Mouse (Mus musculus): Measurements from ENCODE around the gene Ccdc159.

The Ccdc159 gene

DNA sequence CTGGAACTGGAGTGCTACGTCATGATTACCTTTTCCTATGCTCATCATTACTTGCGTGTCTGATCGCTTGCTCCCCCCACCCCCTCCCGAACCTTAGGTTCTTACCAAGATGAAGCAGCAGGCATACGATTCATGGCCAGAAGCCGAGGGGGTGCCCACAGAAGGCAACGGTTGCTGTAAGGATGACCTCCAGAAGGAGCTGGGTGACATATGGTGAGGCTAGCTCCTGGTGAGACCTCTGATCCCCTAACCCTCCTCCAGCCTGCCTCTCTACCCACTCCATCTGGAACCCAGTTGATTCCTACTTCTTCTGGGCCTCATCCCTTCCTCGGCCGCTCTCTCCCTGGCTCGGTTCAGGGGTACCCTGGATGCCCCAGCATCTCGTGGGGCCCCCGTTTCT, 6.8 kb downstream of the Ccdc159 start:
- DNase-seq (ENCODE audit: low read depth, low spot score) = no peak

DNA sequence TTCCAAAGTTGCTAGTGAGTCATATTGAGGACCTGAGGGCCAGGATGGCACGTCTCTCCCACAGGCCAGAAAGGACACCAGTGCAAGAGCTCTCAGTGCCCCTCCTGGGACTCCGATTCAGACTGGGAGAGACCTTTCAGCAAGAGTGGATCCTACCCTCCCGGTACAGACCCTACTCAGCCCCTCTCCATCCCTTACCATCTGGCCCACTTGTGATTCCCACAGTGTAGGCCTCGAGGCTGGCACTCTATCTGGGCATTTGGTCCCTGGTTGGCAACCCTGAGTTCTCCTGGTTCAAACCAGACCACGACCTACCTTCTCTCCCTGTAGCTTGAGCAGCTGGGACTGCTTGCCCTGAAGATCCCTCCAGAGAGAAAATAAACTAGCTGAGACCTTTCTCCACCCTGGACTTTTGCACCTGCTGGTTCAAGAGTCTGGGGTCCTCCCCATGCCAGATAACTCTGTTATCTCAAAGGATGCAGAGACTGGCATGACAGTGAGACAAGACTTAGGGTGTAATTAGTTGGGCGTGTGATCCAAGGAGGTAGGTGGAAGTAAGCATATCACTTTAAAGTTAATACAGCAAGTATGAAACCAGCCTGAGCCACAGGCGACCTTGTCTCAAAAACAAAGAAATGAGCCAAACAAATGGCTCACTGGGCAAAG, 8.3 kb downstream of the Ccdc159 start:
- DNase-seq (ENCODE audit: low read depth, low spot score) = no peak

DNA sequence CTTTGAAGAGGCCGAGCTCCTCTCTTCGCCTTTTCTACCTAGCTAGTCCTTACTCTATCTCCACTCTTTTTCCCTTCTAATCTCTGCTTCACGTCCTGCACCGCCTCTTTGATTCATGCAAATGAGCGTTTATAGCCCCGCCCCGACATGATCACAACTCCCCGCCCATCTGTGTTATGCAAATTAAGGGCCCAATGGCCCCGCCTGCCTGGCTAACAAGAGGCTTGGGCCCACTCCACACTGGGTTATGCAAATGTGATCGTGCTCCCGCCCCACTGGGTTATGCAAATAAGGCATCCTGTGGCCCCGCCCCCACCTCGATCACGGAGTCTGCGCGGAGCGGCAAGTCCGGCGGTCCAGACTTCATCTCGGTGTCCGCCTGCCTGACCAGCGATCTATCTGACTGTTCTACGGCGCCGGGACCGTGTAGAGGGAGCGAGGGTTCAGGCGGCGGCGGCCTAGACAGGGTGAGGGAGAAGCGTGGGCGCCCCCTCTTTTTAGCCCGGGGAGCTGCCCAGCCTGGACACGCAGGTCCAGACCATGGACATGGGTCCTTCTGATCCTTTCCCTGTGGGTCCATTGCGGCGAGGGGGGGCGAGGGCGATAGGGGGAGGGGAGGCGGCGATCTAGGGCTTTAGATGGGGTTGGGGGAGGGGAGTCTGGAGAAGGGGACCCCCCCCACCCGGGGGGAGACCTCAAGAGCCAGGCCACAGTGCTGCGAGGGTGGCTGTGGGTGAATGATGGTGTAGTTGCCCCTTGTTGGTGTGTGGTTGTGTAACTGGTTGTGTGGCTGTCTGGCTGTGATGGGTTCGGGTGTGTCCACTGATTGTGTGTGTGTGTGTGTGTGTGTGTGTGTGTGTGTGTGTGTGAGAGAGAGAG, 9.7 kb downstream of the Ccdc159 start, which contains the start of gene Plppr2:
Gene Plppr2, plus strand, starts transcription at position 342 of the 879 bp plus-strand sequence.
- DNase-seq (ENCODE audit: low read depth, low spot score) = peak; percentile 99

DNA sequence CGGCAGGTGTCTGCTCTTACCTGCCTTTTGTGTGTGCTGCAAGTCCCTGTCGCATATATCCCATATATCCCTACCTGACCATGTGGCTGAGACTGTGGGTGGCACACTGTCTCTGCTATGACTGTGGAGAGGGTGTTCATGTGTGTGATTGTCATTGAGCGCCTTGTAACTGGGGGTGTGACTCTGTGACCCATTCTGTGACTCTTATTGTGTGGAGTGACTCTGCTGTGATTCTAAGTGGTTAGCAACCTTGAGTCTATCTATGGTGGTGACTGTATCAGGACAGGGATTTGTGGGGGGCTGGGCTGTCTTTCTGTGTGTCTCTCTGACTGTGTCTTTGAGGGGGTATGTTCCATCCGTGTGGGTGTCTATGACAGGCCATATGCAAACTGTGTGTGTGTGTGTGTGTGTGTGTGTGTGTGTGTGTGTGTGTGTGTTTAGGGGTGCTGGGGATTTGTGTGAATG, 10.5 kb downstream of the Ccdc159 start:
- no peak for DNase-seq (ENCODE audit: low read depth, low spot score)

DNA sequence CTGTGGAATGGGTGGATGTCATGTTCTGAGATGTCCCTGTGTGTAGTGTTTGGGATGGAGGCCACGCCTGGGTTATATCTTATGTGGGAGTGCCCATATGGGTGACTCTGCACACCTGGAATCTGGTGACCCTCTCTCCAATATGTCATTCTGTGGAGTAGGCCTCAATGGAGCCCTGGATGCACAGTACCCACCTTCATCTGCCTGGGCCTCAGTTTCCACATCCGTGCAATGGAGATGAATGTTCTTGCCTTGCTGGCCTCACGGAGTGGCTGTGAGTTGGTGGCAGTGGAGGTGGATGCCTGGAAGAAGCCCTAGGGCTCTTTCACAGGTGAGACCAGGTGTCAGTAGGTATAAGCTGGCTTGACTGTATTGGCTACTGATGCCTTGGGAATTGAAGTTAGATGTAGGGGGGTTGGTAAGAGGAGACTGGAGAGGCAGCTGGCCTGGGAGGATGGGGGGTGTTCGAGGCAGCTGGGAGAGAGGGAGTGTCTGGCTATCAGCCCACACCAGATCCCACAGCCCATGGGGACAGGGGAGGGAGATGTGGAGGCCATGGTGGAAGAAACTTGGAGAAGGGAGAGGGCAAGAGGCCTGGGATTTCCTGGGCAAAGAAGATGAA, 11.1 kb downstream of the Ccdc159 start:
- DNase-seq (ENCODE audit: low read depth, low spot score) = no peak

DNA sequence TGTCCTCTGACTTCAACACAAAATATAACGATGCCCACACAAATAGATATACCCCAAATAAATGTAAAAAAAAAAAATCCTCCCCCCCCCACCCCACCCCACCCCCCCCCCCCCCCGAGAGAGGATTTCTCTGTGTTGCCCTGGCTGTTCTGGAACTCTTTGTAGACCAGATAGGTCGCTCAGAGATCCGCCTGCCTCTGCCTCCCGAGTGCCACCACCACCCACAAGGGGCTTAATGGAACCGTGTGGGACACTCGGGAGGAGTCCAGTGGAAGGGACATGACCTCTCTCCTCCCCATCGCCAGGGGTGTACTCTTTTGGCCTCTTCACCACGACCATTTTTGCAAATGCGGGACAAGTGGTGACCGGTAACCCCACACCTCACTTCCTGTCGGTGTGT, 15.8 kb downstream of the Ccdc159 start:
- no peak for DNase-seq (ENCODE audit: low read depth, low spot score)

DNA sequence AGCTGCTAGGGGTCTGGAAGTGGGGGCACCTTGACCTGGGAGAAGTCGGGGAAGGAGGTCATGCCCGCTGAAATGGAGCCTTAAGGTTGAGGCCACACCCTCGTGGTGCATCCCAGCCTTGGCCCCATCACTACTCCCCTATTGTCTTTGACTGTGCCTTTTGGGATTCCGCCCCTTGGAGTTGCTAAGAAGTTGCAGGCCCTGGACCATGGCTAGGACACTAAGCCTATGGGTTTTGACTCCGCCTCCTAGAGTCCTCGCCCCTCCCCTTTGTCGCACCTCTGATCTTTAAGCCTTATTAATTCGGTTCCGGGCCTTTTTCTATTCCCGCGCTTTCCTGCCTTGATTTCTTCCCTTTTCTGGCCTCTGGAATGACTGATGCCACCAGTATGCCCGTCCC, 16.4 kb downstream of the Ccdc159 start:
- peak; percentile 72 for DNase-seq (ENCODE audit: low read depth, low spot score)

DNA sequence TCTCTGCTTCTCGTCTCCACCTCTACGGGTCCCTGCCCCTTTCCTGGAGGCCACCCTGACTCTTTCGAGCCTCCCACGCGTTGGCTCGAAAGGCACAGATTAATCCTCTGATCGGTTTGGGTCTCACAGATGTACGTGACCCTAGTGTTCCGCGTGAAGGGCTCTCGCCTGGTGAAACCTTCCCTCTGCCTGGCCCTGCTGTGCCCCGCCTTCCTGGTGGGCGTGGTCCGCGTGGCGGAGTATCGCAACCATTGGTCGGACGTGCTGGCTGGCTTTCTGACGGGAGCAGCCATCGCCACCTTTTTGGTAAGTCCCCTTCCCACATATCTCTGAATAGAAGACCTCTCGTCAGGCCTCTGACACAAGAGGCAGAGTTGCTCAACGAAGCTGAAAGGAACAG, 17.0 kb downstream of the Ccdc159 start:
- DNase-seq (ENCODE audit: low read depth, low spot score) = peak; percentile 85

DNA sequence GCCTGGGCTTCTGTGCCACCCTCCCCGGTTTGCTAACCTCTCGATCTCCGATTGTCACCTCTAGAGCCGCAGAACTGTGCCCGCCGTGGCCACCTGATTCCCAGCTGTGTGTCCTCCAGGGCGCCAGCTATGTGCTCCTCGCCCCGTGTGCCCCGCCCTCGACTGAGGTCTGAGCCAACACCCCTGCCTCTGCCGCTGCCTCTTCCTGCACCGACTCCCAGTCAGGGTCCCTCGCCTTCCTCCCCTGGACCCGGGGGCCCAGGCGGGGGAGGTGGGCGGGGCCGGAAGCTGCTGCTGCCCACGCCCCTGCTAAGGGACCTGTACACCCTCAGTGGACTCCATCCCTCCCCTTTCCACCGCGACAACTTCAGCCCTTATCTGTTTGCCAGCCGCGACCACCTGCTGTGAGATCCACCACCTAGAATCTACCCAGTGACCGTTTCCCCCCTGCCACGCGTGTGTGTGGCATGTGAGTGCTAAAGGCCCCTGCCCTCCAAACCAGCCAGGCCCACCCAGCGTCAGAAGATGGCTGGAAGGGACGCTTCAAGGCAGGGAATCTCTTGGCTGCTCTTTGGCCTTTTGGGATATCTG, 20.4 kb downstream of the Ccdc159 start:
- no peak for DNase-seq (ENCODE audit: low read depth, low spot score)

DNA sequence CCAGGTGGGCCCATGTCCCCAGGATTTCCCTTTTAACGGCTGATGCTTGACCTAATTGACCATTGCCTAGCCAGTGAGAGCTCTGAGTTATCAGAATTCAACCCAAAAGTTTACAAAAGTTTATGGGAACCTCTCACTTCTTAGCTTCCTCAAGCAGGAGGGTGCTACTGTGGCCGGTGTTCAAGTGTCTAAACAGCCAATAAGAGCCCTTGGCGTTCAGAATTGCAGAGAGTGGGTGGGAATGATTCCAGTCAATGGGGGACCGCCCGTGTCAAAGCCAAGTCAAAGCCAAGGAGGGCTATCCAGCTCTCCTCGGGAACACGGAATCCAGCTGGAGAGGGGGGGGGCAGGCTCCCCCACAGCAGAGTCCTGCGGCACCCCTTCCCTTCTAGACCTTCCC, 20.9 kb downstream of the Ccdc159 start:
- no peak for DNase-seq (ENCODE audit: low read depth, low spot score)

DNA sequence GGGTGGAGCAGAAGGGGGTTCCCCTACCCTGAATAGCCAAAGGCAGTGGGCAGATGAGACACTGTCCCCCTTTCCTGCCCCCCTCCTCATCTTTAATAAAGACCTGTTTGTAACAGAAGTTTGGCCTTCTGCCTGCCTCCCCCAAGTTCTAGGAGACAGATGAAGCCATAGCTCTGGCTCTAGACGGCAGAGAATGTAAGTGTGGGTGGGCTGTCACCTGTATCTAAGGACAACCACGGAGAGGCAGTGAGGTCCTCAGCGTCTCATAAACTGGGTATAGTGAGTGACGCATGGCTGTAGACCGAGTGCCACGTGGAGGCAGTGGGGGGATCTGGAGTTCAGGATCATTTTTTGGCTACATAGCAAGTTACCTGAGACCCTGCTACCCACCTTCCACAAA, 21.5 kb downstream of the Ccdc159 start:
- no peak for DNase-seq (ENCODE audit: low read depth, low spot score)

DNA sequence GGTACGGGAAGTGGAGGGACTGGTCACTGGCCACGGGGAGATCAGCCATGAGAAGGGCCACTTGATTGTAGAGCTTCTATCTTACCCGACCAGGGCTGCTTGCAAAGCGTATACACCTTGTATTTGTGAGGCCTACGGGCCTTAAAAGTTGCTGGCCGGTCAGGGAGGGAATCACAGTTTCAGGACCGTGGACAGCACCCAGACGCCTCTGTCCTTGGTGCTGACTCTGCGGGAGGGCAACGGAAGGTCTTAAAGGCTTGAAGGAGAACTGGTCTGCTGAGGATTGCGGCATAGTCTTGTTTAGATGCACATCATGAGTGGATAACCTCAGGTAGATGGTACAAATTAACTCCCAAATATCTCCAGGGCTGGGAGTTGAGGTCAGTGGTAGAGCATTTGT, 23.1 kb downstream of the Ccdc159 start:
- peak; percentile 73 for DNase-seq (ENCODE audit: low read depth, low spot score)

DNA sequence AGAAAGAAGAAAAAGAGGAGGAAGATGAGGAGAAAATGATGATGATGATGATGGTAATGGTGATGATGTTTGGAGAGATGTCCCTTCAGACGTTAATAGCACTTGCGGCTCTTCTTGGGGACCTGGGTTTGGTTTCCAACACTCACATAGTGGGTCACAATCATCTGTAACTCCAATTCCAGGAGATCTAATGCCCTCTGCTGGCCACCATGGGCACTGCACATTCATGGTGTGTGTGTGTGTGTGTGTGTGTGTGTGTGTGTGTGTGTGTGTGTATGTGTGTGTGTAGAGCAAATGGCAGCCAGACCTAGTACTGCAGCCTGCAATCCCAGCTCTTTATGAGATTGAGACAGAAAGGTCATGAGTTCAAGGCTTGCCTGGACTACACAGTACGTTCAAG, 24.7 kb downstream of the Ccdc159 start:
- peak; percentile 63 for DNase-seq (ENCODE audit: low read depth, low spot score)

DNA sequence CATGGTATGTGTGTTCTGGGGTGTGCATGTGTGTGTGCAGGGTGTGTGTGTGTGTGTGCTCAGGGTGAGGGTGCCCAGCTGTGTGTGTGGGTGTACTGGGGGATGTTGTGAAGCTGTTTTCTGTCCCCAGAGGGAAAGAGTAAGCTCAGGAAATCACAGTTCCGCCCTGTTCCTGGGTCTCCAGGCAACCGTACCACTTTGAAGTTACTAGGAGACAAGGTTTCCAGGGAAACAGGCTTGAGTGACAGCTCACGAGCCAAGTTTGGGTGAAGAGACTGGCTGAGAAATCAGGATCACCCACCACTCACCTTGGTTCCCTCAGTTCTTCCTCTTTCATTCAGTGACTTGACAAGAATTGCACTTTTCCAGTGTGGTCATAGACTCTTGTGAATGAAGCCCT, 26.3 kb downstream of the Ccdc159 start:
- DNase-seq (ENCODE audit: low read depth, low spot score) = no peak

DNA sequence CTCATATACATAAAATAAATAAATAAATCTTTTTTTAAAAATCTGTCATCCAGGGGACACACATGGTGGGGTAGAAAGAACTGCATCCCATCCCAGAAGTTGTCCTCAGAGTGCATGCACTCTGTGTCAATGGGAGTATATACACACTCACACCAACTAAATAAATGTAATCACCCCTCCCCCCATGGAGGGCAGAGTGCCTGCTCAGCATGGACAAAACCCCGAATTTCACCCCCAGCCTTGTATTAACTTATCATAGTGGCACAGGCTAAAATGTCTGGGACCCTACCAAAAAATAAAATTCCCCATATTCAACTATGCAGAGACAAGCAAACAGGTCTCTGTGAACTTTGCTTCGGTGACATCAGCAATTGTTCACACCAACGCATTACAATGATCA, 27.4 kb downstream of the Ccdc159 start:
- no peak for DNase-seq (ENCODE audit: low read depth, low spot score)

DNA sequence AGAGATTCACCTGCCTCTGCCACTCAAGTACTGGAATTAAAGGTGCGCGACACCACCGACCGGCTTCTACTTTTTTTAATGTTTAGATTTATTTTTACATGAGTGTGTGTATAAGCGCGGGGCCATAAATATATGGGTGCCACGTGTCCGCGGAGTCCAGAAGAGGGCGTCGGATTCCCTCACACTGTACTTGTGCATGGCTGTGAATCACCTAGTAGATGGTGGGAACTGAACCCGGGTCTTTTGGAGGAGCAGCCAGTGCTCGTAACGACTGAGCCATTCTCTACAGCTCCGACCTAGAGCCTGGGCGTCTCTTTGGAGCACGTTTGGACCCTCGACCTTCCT, 27.9 kb downstream of the Ccdc159 start:
- DNase-seq (ENCODE audit: low read depth, low spot score) = no peak

DNA sequence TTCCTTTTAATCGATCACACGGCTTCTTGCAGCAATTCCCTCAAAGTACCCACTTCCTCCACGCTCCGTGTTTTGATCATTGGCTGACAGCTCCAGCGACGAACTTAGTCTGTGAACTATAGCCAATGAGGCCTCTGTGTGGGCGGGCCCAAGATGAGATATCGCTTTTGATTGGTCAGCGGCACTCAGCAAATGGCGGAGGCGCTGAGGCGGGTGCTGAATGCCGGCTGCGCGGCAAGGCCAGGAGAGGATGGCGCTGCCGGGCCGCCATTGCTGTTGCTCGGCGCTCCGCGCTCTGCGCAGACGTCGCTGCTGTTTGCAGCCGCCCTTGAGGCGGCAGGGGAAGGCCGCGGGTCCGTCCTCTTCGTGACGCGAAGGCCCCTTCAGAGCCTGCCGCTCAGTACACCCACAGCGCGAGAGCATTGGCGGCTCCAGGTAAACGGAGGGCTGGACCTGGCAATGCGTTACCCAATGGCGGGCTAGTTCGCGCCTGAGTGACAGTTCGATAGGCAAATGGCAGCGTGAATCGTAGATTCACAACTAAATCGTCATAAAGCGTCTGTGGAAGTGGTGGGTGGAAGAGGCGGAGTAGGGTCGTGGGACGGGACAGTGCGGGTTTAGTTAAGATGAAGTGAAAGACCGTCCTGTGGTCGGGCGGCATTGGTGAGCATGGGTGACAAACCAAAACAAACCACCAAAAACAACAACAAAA, 28.5 kb downstream of the Ccdc159 start, which contains the start of gene Swsap1:
Gene Swsap1, plus strand, starts transcription at position 186 of the 712 bp plus-strand sequence.
- peak; percentile 98 for DNase-seq (ENCODE audit: low read depth, low spot score)

DNA sequence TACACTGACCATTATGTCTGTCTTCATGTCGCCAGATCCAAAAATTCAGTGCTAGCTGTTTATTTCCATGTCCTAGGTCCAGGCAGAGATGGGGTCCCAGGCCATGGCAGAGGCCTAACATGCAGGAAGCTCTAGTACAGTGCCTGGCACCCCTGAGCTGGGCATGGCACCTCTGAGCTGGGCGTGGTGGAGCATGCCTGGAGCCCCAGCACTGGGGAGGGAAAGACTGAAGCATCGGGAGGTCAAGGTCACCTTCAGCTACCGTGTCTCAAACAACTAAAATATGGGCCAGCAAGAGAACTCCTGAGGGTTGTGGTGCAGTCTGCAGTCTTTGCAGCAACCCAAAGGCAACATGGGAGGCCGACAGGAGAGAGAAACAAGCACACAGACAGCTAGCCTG, 31.1 kb downstream of the Ccdc159 start:
- no peak for DNase-seq (ENCODE audit: low read depth, low spot score)

DNA sequence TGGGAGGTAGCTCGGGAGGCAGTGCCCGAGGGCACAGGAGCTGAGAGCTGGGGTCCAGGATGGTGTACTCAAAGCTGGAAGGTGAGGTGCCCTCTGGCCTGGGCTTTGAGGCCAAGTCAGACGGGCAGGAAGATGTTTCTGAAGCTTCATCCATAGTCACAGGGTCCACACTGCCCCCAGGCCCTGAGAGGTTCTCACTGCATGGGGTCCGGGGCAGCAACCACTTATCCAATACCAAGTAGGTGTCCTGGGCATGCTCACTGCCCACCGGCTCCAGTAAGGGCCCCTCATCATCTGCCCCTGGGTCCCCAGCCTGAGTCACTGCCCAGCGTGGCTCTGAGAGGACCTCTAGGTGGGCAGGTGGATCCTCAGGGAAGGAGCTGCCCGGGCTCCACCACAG, 32.0 kb downstream of the Ccdc159 start:
- DNase-seq (ENCODE audit: low read depth, low spot score) = no peak

DNA sequence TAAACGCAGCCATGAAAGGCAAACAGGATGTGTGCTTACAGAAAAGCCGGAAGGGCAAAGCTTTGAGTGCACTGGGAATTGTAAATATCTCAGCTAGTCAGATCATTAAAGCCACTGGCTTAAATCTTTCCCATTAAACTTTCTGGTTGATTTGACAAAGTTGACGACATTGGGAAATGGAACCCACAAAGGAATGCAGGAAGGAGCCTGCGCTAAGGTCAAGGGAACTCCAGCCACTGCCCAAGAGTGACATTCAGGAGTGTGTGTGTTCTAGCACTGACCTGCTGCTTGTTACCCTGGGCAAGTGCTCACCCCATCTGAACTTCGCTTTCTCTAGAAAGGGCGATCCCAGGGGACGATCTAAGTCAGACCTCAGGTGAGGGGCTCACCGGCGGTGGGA, 32.9 kb downstream of the Ccdc159 start:
- no peak for DNase-seq (ENCODE audit: low read depth, low spot score)

DNA sequence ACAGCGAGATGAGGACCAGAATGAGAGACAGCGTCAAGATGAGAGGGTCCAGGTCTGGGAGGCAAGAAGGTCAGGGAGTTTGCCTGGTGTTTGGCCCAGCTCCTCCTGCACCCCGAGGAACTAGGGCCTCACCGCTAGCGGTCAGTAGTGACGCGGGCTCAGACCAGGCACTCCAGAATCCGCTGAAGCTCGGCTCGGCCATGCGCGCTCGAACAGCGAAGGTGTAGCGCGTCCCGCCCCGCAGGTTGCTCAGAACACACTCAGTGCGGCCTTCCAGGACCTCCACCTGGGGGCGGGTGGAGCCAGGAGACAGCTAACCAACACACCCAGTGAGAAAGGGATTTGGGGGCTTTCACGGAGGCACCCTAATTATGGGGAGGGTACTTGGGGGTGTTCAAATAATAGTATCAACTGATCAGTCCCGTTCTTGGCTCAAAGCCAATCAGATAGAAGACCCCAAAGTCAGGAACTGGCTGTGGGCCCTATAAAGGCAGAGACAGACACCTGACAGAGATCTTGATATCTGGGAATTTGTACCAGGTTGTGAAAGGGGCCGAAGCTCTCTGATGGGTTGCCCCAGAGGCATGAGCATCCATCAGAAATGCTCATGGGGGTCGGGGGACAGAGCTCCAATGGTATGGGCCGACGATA, 33.4 kb downstream of the Ccdc159 start:
- no peak for DNase-seq (ENCODE audit: low read depth, low spot score)

Measured in ZHBTc4 (cell line).